Mouse (Mus musculus) adrenal gland, adult 8-10 months (tissue): ENCODE data around the gene Kcnj16. TPM values are rescaled to one million over a fixed set of nuclear protein-coding genes. Genes with fewer than 3 reads are reported as not detected.
A peak's percentile ranks its signal among the peaks of the same experiment; 100 is the strongest.

Experiments
- DNase-seq: peaks from one replicate; pipeline ENCODE4 v3.0.0; 2022
- total RNA-seq, 4 experiments: library from RNA; stranded (reverse); gene quantifications; 2 replicates each; pipeline ENCODE4 v1.2.4; 2022

Gene Kcnj16
- under 1 TPM in 1 of 4 experiments, not detected in 3; 0.11 TPM for total RNA-seq

DNA sequence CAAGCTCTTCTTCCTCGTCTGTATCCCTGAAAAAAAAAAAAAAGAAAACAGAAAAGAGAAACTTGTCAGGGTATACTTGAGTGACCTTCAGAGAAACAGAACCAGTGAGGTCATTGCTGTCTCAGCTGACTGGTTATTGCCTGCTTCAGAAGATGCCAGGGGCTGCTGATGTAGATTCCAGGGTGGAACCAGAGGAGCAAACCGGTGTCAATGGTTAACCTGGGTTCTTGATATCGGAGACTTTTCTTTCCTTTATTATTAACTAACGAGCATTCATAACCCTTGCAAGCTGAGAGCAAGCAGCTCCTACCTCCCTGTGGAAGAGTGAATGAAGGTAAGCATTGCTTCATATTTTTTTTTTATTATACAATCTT lies at the start of gene Kcnj16:
Gene Kcnj16 (plus strand): TSS at position 272 of the 374 bp plus-strand sequence.
- no peak for DNase-seq

DNA sequence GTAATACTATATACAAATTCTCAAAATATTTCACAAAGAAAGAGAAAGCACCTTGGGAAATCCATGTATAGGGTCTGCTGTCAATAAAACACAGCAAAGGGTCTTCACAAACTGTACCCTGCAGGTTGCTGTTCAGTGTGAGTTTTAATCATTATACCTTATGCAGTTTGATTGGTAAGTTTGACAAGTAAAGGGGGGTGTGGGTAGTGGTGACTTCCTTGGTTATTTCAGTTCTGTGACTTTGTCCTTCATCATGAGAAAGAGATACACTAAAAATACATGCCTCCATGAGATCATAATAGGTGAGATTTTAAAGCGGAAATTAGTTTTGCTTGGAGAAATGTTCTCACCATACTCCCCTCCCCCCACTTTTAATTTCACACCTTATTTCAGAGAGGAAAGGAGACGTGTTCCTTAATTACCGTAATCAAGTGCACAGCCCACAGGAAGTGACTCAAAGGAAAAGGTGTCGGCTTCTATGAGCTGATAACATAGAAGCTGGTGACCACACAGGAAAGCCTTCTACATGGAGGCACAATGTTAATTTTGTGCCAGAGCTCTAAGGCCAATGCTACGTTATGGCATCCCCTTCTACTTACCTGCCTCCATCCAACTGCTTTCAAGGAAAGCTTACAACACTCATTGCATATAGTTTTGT lies 48.9 kb upstream of the Kcnj16 start:
- DNase-seq = no peak

DNA sequence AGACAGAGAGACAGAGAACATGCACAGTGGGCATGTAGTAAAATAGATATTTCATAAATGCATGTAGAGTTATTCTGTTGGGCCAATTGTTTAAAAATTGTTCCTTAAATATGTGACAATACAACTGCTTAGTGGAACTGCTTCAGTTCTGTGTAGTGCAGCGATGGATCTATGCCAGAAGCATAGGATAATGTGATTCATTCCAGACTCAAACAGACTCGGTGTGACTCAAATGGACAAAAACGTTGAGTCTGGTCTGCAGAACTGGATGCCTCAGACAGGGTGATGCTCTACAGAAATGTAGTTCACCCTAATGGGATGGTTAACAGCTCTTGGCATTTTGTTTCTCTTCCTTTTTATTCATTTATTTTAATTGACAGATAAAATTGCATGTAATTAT lies 32.1 kb upstream of the Kcnj16 start:
- no peak for DNase-seq

DNA sequence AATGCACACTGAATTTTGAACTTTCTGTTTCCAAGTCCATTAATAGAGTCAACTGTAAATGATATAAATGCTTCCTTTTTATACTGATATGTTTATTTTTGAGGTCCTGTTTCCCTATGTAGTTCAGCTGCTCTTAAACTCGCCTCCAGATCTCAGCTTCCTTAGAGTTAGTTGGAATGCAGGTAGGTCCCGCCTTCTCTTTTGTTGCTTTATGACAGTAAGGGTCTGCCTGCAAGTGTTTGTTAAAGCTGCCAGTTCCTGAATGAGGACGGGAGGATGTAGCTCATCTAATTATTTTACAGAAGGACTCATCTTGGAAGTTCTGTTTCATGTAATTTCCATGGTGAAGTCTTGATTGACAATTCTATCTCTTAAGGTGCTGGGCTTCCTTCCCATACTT lies 25.6 kb upstream of the Kcnj16 start:
- DNase-seq = no peak

DNA sequence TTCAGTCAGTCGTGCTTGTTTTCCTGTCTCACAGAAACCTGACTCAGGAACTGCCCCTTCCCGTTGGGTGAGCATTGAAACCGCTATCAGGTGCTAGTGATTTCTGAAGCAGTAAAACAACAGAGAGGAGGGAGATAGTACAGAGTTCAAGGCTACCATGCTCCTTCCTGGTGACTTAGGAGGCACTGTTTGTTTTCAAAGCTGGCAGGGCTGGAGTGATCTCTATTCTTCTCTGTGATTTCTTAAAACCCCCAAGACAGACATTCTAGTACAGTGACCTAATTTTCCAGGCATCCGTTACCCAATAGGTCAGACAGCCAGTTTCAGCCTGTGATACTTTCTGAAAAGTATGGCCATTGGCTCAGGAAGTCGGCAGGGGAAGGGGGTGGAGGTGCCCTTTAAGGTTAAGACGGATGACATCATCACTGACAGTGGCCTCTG lies 25.1 kb upstream of the Kcnj16 start:
- peak; percentile 16 for DNase-seq

DNA sequence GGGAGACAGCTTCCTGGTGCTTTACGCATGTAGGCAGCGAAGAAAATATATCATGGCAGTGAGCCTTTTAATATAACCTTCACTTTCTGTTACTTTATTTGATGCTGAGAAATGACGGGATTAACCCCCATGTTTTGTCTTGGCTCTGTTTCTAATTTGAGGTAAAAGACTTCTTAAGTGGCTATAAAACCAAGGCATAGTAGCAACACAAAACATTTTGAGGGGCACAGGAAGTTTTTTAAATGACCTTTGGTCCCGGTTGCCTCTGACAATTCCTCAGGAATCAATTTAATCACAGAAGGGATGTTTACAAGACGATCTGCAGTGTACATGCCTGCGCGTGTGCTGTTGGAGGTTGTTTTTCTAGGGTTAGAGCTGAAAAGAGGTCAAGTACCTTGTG lies 11.2 kb upstream of the Kcnj16 start:
- DNase-seq = no peak

DNA sequence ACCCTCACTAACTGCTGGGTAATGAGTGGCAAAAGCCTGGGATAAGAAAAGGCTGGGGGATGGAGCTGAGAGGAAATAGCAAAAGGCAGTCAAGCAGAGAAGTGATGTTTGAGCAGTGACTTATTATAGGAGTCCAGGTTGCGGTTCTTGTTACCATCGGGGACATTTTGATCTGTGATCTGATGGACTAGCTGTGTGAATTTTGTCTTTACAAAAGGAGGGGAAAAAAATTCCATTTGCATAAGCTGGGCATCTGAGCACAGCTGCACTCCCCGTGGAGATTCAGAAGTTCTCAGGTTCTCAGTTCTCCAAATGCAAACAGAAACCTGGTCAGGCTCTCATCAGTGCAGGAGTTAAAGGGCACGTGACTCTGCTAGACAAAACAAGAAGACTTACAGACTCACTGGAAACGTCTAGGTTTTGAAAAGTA lies 6.2 kb upstream of the Kcnj16 start:
- DNase-seq = no peak

DNA sequence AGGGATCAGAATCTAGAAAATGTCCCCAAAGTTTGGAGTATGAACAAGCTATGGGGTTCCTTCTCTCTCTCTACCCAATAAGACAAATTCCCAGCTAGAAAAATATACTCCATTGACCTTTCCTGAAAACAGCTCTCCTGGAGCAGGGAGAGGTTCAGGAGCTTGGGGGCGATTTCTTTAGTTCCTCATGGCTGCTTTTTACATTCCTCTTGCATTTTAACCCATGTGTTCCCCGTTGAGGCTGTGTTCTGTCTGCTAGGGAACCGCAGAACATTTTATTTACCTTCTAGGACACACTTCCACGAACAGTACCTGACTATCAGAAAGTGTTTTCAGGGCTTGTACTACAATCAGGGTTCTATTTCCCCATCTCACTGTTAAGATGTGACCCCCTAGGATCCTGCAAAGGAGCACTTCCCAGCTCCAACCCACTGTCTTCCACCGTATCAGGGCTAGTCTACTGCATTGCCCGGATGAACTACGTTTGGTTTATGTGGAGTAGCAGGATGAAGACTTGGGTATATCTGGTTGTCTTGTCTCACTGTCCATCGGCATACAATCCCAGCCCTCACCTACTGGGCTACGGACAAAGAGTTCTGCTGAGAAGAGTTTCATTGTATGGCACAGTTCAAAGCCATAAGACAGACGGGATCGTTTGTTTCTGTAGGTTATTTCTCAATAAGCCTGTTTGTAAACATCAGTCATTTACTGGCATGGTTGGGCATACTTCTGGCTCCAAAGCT lies 643 bp upstream of the Kcnj16 start:
- DNase-seq = no peak

DNA sequence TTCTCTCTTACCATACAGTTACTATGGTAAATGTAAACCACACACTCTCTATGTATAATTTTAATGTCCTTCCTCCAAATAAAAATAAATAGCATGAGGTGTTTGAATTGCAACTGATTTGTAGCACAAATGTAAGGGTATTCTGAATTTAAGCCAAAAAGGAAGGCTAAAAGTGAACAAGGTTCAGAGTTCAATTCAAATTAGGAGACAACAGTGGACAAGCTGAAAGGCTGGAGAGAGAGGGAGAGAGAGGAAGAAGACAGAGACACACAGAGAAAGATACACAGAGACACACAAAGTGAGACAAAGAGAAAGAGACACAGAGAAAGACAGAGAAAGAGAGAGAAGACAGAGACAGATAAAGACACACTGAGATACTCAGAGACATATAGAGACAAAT lies 1.1 kb downstream of the Kcnj16 start:
- no peak for DNase-seq

DNA sequence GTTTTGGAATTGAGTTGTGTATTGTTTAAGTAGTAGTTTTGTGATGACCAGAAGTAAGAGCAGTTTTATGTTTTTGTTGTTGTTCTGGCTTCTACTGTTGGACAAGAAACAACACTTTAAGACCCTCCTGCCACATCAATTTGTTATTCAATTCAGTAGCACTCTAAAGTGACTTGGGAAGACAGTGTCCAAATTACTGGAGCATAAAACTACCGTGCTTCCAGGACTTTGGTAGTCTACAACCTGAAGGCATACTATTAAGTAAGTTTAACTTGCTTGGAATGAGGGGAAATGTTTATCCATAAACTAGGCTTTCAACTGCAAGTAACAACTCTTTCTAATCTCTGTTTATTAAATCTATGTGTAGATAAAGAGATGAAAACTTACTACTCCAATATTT lies 17.7 kb downstream of the Kcnj16 start:
- no peak for DNase-seq

DNA sequence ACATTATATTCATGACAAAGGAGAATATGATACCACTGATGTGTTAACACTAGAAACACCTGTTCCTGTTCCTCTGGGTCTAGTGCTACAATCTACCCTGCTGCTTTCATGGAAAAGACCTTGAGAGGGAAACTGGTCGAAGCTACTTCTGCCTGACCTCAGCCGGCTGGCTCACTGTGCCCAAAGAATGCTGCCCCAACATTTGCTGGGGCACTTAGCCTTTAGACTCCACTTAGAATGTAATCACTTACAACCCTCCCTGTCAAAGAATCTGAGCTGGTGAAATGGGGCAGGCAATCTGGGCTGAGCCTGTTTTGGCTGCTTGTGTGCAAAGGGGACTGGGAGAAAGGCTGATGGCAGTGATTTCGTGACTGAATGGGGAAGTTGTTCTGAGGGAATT lies 18.1 kb downstream of the Kcnj16 start:
- DNase-seq = no peak

DNA sequence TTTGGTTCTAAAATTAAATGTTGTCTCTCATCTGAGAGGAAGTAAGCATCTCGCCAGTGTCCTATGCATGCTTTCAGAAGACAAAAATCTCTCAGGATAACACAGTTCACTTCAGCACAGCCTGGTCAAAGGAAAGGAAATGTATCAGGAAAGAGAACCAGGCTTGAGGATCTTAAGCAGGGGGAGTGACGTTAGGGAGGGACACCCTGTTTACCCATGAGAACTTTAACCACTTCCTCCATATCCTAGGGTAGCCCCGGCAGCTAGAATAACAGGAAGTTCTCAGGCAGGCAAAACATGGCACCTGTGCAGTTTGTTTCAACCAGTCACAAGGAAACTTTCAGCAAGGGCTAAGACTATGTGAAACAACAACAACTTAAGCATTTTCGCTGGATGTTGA lies 25.8 kb downstream of the Kcnj16 start:
- no peak for DNase-seq

DNA sequence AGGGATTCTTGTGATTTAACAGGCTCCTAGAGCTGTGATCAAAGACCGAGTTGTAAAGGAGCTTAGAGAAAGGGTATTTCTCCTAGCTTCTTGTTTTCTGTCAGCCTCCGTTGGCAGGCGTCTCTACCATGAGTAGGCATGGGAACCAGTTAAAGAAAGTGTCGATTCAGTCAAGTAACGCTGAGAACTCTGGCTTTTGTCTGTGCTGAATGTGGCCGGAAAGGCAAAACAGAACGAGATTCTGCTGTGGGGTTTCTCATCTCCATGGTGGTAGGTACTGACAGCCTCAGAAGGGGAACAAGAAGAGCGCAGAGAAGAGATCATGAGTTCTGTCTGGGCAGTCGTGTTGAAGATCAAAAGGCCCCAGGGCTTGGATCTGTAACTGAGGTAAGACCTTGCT lies 29.4 kb downstream of the Kcnj16 start:
- no peak for DNase-seq

DNA sequence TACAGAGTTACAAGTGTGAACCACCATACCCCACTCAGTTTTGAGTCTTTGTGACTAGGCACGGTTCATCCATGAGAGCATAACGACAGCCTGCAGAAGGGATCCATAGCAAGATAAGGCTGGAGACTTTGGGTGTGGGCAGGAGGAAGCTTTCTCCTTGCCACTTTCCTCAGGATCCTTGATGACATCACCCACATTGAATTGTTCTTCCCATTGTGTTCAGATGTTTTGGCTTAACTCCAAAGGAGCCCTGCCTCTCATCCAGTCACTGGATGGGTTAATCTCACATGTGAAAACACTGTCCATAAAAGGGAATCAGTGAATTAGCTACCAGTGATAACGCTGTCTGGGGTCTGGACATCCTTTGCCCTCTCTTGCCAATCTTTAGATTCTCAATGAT lies 37.3 kb downstream of the Kcnj16 start:
- DNase-seq = no peak

DNA sequence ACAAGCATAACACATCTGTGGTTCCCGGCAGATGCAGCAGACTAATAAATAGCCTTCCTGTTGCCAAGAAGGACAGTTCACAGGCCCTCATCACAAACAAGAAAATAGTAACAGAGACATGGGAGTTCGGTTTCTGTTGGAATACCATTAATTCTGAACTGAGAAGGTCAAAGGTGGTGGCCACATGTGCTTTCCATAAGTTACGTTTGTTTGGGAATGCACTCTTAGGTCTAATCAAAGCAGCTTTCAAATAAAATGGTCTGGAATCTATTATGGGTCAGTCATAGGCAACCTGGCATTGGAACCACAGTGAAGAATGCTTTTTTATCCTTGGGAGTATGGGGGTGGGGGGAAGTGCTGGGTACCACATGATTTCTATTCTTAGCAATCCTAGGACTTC lies 41.6 kb downstream of the Kcnj16 start:
- no peak for DNase-seq

DNA sequence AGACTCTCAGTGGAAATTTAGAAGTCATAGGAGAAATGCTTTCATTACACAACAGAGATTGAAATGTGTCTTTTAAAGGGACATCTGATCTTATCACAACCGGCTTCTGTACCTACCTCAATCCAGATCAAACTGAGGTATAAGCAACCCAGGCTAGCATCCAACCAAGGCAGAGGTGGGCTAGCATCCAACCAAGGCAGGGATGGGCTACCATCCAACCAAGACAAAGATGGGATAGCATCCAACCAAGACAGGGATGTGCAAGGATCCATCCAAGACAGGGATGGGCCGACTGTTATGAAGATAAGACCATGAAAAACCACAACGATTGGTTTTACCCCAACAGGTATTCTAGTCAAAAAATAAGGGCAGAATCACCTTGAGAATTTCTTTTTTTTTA lies 48.4 kb downstream of the Kcnj16 start:
- no peak for DNase-seq

DNA sequence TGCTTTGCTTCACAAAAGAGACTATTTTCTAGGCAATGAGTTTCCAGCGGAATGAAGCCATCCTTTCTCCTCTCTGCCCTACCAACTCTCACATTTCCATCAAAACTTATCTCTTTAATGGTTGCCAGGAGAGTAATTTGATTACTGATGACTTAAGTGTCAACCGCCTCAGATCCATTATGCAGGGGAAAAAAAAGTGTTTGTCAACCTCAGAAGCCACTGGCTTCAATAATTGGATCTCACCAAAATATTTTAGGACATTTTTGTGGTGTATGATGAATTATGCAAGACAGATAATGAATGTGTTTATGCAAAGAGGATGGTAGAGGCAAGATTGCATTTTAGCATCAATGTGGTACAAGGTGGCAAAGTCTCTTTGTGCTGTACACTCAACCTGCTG lies 52.4 kb downstream of the Kcnj16 start:
- DNase-seq = no peak

DNA sequence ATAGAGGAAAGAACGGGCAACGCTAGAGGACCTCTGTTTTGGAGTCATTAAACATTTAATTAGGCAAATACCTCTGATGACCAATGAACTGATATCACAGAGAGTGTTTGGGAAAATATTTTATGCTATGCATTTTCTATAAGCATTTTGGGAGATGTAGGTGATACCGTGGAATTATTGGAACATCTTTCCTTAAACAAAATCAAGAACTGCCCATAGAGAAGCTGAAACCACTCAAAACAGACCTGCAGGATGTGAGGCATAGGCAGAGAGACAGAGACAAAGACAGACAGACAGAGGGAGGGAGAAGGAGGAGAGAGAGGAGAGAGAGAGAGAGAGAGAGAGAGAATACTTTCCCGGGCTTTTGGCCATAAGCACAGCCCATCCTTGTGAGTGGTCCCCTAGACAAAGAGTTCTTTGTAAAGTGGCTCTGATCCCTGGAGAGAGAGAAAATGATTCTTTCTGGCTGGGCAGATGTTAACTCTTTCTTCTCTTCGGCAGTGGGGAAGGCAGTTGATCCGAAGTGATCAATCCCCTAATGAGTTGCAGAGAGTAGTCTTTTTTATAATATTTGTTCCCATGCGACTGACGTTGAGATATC lies 54.9 kb downstream of the Kcnj16 start:
- DNase-seq = no peak

DNA sequence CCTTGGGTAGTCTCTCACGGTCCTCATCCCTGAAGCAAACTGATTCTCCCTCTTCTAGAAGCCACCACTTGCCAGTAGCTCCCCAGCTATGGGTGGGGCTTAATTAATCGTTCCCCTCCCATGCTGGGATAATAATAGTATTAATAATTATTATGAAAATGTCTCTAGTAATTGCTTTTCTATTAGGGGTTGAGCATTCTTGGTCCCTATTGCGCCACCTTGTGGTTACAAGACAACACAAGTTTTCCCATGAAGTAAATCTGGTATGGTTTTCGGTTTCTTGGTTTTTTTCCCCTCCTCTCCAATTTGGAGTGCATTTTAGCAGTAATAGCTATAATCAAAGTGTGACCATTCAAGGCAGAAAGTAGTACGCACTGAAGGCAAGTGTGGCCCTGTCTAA lies 74.3 kb downstream of the Kcnj16 start:
- no peak for DNase-seq

DNA sequence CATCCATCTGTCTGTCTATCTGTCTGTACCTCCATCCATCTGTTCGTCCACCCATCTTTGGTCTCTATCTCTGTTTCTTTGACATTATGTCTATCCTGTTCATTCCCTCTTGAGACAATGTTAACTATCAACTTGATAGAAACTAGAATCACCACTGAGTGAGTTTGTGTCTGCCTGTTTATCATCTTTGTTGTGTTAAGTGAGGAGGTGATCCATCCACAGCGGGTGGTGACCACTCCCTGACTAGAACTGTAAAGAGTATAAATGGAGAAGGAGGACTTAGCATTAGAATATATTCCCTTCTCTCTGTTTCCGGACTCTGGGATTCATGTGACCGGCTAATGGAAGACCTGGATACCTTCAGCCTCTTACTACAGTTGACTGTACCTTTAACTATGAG lies 75.5 kb downstream of the Kcnj16 start:
- no peak for DNase-seq

DNA sequence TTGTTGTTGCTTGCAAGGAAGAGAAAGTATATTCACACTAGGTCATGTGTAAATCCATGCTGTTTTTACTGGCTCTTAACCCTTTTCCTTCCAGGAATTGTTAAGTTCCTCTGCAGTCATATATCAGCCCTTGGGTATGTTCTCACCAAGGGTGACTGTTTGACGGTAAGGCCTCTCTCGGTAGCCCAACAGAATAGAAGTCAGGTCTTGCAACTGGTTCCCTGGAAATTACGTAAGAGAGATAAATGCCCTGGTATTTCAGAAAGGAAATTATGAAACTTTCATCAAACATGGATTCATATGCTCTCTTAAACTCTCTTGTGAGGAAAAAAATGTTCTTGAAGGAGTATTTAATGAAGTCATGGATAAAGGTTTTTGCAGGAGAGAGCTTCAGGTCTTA lies 86.4 kb downstream of the Kcnj16 start:
- no peak for DNase-seq

DNA sequence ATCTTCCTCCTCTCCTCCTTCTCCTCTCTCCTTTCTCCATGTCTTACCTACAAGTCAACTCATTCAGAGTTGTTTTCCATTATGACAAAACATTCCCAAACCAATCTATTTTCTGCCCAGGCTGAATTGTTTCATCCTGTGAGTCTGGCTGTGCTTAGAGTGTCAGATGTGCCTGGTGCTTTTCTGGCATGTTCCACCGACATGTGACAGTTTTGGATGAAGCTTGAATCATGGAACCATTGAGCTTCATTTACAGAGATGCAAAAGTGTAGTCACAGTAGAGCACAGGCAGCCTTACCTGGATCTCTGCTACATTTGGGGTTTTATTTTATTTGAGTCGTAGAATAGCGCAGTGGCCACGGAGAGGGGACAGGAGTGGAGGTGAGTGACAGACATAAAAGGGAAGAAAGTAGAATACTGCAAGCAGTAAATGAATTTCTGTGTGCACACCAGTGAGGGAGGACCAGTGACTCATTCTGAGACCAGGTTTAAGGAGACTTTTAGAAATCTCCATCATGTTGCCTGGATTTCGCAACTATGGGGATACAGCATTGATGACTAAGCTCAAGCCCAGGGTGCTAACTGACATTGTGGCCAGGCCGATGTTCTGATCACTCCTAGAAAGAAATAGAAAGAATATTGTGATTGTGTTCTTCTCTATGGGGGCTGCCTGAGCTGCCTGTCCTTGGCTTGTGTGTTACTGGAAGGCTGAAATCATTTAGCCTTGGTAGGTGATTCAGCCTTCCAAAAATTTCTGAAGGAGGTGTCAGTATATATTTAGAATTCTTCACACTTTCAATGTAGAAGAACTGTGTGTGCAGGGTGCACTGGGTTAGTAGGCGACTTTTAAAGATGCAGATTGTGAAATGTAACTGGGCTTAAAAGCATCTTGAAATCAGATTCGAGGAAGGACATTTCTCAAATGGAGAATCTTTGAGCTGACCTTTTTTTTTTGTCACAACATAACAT lies 87.3 kb downstream of the Kcnj16 start:
- DNase-seq = no peak

DNA sequence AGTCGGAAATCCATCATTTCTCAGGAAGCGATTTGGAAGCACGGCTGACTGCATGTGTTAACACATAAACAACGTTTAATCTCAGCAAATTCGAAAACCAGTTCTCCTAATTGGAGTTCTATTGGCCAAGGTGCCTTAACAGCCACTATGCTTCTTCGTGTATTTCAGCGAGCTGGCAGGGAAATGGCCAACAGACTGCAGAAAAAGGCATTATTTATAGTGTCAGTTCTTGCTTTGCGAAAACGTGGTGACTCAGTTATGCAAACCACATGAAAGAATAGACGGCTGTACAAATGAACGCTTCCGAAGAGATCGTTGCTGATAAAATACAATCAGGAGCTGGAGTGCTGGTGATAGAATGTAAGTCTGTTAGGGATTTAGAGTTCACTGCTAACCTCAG lies 88.2 kb downstream of the Kcnj16 start:
- DNase-seq = no peak
